Mouse (Mus musculus) heart, postnatal 36 days (tissue): ENCODE results near the gene Phf13. TPM values are rescaled to one million over a fixed set of nuclear protein-coding genes. Genes with fewer than 3 reads are reported as not detected.
"Not testable (repeated sequence)": the region's sequence is repeated elsewhere in the genome, so short reads cannot be mapped to it uniquely, and the experiment has no call there.

Experiments
- DNase-seq, 2 experiments: peaks; one replicate each; pipeline ENCODE4 v3.0.0; 2021 to 2022
- intact Hi-C: fragments of 180-260 bp; cut with DNase I; formaldehyde crosslinking; loops from one replicate; pipeline ENCODE4 v1.15.1; 2025
- total RNA-seq, 2 experiments: library from RNA; stranded (reverse); gene quantifications; 2 replicates each; pipeline ENCODE4 v1.2.3; 2021

The Phf13 gene
- total RNA-seq: 1 to 10 TPM; 6.4 to 7.0 TPM

- intact Hi-C loops: loop anchor here (1.0 kb wide), 1 partner anchor 12 kb away; the partner anchor contains the start of gene Klhl21
- peak; percentile 97 to 98 for DNase-seq
These were observed at the start of gene Phf13 for GRCm38 (mm10) chr4:151996173-151996950. TSS of gene Phf13 (minus strand) at chr4:151996258.

- intact Hi-C loops: no loop called here
These were observed 48.6 kb upstream of the Phf13 start for GRCm38 (mm10) chr4:152044609-152045008.

GRCm38 (mm10) chr4:152043171-152043570 lies 47.1 kb upstream of the Phf13 start:
- no peak for DNase-seq
- intact Hi-C loops: loop anchor here (1.0 kb wide), 1 partner anchor 53 kb away; no protein-coding TSS in a partner anchor

More at GRCm38 (mm10) chr4:152044609-152045008, 48.6 kb upstream of the Phf13 start:
- no peak for DNase-seq

GRCm38 (mm10) chr4:152041924-152042641 lies 46.0 kb upstream of the Phf13 start:
- intact Hi-C loops: no loop called here
- DNase-seq: no peak

GRCm38 (mm10) chr4:152039831-152040310 lies 43.8 kb upstream of the Phf13 start:
- no peak for DNase-seq
- intact Hi-C loops: loop anchor here (2.0 to 5.0 kb wide), 3 partner anchors 53 to 108 kb away; partner anchors contain the start of gene Dnajc11

GRCm38 (mm10) chr4:152038985-152039830 lies 43.1 kb upstream of the Phf13 start, which contains the start of gene Nol9:
TSS of gene Nol9 (plus strand) at chr4:152039321.
- peak; percentile 96 for DNase-seq
- intact Hi-C loops: loop anchor here (2.0 to 5.0 kb wide), 3 partner anchors 52 to 107 kb away; partner anchors contain the start of gene Dnajc11

- intact Hi-C loops: loop anchor here (2.0 to 5.0 kb wide), 3 partner anchors 52 to 106 kb away; partner anchors contain the start of gene Dnajc11
- DNase-seq: no peak
These were observed 42.3 kb upstream of the Phf13 start, which contains the start of gene Tas1r1 for GRCm38 (mm10) chr4:152038225-152038984. TSS of gene Tas1r1 (minus strand) at chr4:152038568.

GRCm38 (mm10) chr4:152036464-152036863 lies 40.4 kb upstream of the Phf13 start:
- intact Hi-C loops: loop anchor here (5.0 kb wide), 1 partner anchor 104 kb away; the partner anchor contains the start of gene Dnajc11
- not testable (repeated sequence) for DNase-seq

- intact Hi-C loops: no loop called here
These were observed 36.9 kb upstream of the Phf13 start for GRCm38 (mm10) chr4:152032922-152033321.

GRCm38 (mm10) chr4:152029997-152030396 lies 33.9 kb upstream of the Phf13 start:
- intact Hi-C loops: loop anchor here (2.0 kb wide), 1 partner anchor 41 kb away; the partner anchor contains the start of gene Thap3

More at GRCm38 (mm10) chr4:152032922-152033321, 36.9 kb upstream of the Phf13 start:
- no peak for DNase-seq

GRCm38 (mm10) chr4:152029087-152029486 lies 33.0 kb upstream of the Phf13 start:
- intact Hi-C loops: loop anchor here (2.0 kb wide), 1 partner anchor 40 kb away; the partner anchor contains the start of gene Thap3

More at GRCm38 (mm10) chr4:152029997-152030396, 33.9 kb upstream of the Phf13 start:
- DNase-seq: no peak

GRCm38 (mm10) chr4:152028456-152028855 lies 32.4 kb upstream of the Phf13 start:
- intact Hi-C loops: loop anchor here (2.0 kb wide), 1 partner anchor 40 kb away; the partner anchor contains the start of gene Thap3
- no peak for DNase-seq

More at GRCm38 (mm10) chr4:152029087-152029486, 33.0 kb upstream of the Phf13 start:
- DNase-seq: no peak

- peak; percentile 95 for DNase-seq
- intact Hi-C loops: loop anchor here (1.0 kb wide), 1 partner anchor 19 kb away; the partner anchor contains the start of gene Klhl21
These were observed 31.5 kb upstream of the Phf13 start, which contains the start of gene Zbtb48 for GRCm38 (mm10) chr4:152027524-152027923. TSS of gene Zbtb48 (minus strand) at chr4:152027671.

- DNase-seq: no peak
- intact Hi-C loops: loop anchor here (1.0 kb wide), 1 partner anchor 19 kb away; the partner anchor contains the start of gene Klhl21
These were observed 30.9 kb upstream of the Phf13 start for GRCm38 (mm10) chr4:152026751-152027508.

GRCm38 (mm10) chr4:152024525-152024924 lies 28.5 kb upstream of the Phf13 start:
- intact Hi-C loops: no loop called here
- no peak for DNase-seq

GRCm38 (mm10) chr4:152022506-152022905 lies 26.4 kb upstream of the Phf13 start:
- intact Hi-C loops: no loop called here
- DNase-seq: no peak

- DNase-seq: no peak
- intact Hi-C loops: no loop called here
These were observed 25.6 kb upstream of the Phf13 start for GRCm38 (mm10) chr4:152021568-152022097.
